Mouse (Mus musculus) embryonic facial prominence, embryonic 11.5 days (tissue): ENCODE data around the gene Prmt8. TPM values are rescaled to one million over a fixed set of nuclear protein-coding genes. Genes with fewer than 3 reads are reported as not detected.

Source experiments
- ATAC-seq: fragments of 200-750 bp; cut with Nextera tagmentation; replicated peaks from 2 replicates; pipeline ENCODE4 v1.8.0; 2017; ENCODE audit warnings: low read depth; ENCODE audit not compliant: insufficient number of reproducible peaks, low FRiP score, low TSS enrichment
- DNase-seq: peaks from one replicate; pipeline ENCODE4 v3.0.0-alpha.2; 2015; ENCODE audit warnings: low spot score
- H3K27ac ChIP-seq: fragments of 300-500 bp; sonication (generic); replicated peaks from 2 replicates; pipeline ENCODE4 v1.5.1; 2014; ENCODE audit warnings: mild to moderate bottlenecking, low read depth, low read length, control low read depth
- H3K27me3 ChIP-seq: fragments of 300-500 bp; sonication (generic); 2 replicates; pipeline ENCODE4 v1.6.1; 2014; ENCODE audit warnings: mild to moderate bottlenecking, low read length, moderate library complexity, mixed read lengths; ENCODE audit not compliant: control insufficient read depth, insufficient read depth
- H3K36me3 ChIP-seq: fragments of 300-500 bp; sonication (generic); replicated peaks from 2 replicates; pipeline ENCODE4 v1.6.1; 2014; ENCODE audit warnings: low read depth, mild to moderate bottlenecking, low read length, moderate library complexity, mixed read lengths; ENCODE audit not compliant: control insufficient read depth, insufficient read depth
- H3K4me1 ChIP-seq: fragments of 300-500 bp; sonication (generic); 2 replicates; pipeline ENCODE4 v1.6.1; 2014; ENCODE audit warnings: low read length, mixed read lengths; ENCODE audit not compliant: control insufficient read depth, insufficient read depth
- H3K4me2 ChIP-seq: fragments of 300-500 bp; sonication (generic); 2 replicates; pipeline ENCODE4 v1.6.1; 2014; ENCODE audit warnings: low read depth, mild to moderate bottlenecking, control low read depth, low read length, moderate library complexity
- H3K4me3 ChIP-seq: fragments of 300-500 bp; sonication (generic); 2 replicates; pipeline ENCODE4 v1.5.1; 2014; ENCODE audit warnings: low read depth, low read length, control low read depth
- H3K9ac ChIP-seq: fragments of 300-500 bp; sonication (generic); replicated peaks from 2 replicates; pipeline ENCODE4 v1.6.1; 2014; ENCODE audit warnings: mild to moderate bottlenecking, control low read depth, low read length
- H3K9me3 ChIP-seq: fragments of 300-500 bp; sonication (generic); replicated peaks from 2 replicates; pipeline ENCODE4 v1.6.1; 2016; ENCODE audit warnings: mild to moderate bottlenecking, low read length, inconsistent platforms, mixed read lengths; ENCODE audit not compliant: control insufficient read depth
- WGBS: fragments of 180-500 bp; shearing (Covaris S2); extraction: QIAGEN DNeasy Blood & Tissue Kit; methylation state at CpG from one replicate; pipeline ENCODE4 v1.1.7; 2014; 5-methylcytosine and 5-hydroxymethylcytosine counted together
- polyA plus RNA-seq: library from polyadenylated mRNA; unstranded; fragments of >200 nt; fragmentation: Nextera tagmentation; extraction: Ambion mirVana; gene quantifications from 2 replicates; pipeline ENCODE4 v1.2.1, GENCODE M21; 2014

The Prmt8 gene
- 4.6 and 5.8 TPM in 2 replicates for polyA plus RNA-seq

GRCm38 (mm10) chr6:127769275-127770156, at the start of gene Prmt8:
Gene Prmt8, minus strand, starts transcription at chr6:127769472.
- 1% methylated on average over 42 of the region's 42 CpGs for WGBS
- Histone ChIP-seq H3K4me1 (peaks cover 3% of the 10 kb centered on the region), H3K9me3 (no peaks in the 10 kb centered on the region), H3K4me2 (peak within 1 kb of the TSS; percentile 93), H3K27me3 (peaks cover 56% of the 10 kb centered on the region), H3K4me3 (peak within 1 kb of the TSS; percentile 46), H3K27ac (no peak within 1 kb of the TSS), H3K9ac (peak within 1 kb of the TSS; percentile 39), H3K36me3 (no peaks in the 10 kb centered on the region)
- ATAC-seq (peak; percentile 49; the same call in 1 of the 2 replicates), DNase-seq (no peak)

DNA sequence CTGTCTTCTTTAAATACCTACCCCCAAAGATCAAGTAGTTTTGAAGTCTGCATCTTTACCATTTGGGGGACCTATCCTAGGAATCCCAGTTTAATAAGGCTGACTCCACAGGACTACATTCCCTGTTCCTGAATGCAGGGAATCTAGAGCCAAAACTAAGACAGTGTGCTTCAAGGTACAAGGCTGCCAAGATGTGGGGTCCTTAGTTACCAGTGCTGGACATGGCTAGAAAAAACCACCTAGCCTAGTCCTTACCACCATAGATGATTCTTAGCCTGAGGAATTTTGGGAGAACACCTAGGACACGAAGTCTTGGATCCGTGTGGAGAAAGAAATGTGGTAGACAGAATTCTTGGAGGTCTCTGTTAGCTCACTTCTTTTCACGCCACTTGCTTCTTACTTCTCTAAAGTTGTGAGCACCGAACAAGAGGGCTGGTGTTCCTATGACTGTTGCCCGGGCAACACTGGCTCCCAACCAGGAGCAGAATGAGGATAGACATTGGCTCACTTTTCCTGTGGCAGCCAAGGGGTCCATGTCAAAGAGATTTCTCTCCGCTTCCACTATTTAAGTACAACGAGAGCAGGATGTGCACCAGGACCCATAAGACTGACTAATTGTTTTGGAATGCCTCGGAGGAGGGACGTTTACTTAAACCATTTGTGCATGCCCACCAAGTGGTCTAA, 33.9 kb upstream of the Prmt8 start:
- WGBS = 66% methylated on average over 9 of the region's 9 CpGs
- no peak overlapping the region for H3K4me3 ChIP-seq
- no peak overlapping the region for H3K4me2 ChIP-seq
- no peak for DNase-seq
- H3K9me3 ChIP-seq = no peaks in the 10 kb centered on the region
- ATAC-seq = no peak
- no peak overlapping the region for H3K9ac ChIP-seq
- no peaks in the 10 kb centered on the region for H3K4me1 ChIP-seq
- no peaks in the 10 kb centered on the region for H3K36me3 ChIP-seq
- no peaks in the 10 kb centered on the region for H3K27me3 ChIP-seq
- H3K27ac ChIP-seq = no peak overlapping the region

GRCm38 (mm10) chr6:127802211-127802610, 32.9 kb upstream of the Prmt8 start:
- H3K9ac ChIP-seq = no peak overlapping the region
- DNase-seq (no peak), ATAC-seq (no peak)
- 56% methylated on average over 12 of the region's 12 CpGs for WGBS
- H3K4me2 ChIP-seq = no peak overlapping the region
- H3K4me3 ChIP-seq = no peak overlapping the region
- no peaks in the 10 kb centered on the region for H3K9me3 ChIP-seq
- H3K27ac ChIP-seq = no peak overlapping the region
- no peaks in the 10 kb centered on the region for H3K36me3 ChIP-seq
- H3K4me1 ChIP-seq = no peaks in the 10 kb centered on the region
- H3K27me3 ChIP-seq = no peaks in the 10 kb centered on the region

GRCm38 (mm10) chr6:127790023-127790422, 20.8 kb upstream of the Prmt8 start:
- Histone ChIP-seq H3K4me2 (no peak overlapping the region), H3K9ac (no peak overlapping the region), H3K9me3 (no peaks in the 10 kb centered on the region), H3K27me3 (no peaks in the 10 kb centered on the region), H3K27ac (no peak overlapping the region), H3K4me3 (no peak overlapping the region), H3K4me1 (no peaks in the 10 kb centered on the region), H3K36me3 (no peaks in the 10 kb centered on the region)
- 77% methylated on average over 13 of the region's 13 CpGs for WGBS
- ATAC-seq (no peak), DNase-seq (no peak)

DNA sequence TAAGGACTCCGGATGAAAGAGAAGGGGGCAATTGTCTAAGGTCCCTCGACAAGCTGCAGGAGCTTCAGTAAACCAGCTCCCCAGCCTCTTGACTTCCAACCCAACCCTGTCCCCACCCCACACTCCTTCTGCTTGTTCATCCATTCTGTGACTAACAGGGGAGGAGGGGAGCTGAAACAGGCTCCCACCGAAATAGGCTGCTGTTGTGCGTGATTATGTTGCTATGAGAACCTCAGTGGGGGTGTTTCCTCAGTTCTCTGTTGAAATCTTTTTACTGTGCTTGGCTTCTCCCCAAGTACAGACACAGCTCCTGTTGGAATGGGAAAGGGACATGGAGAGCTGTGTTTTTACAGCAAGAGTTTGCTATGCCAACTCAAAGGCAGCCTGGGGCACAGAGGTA, 1.5 kb upstream of the Prmt8 start:
- Histone ChIP-seq H3K27me3 (peaks cover 49% of the 10 kb centered on the region), H3K9me3 (no peaks in the 10 kb centered on the region), H3K4me1 (peaks cover 3% of the 10 kb centered on the region), H3K36me3 (no peaks in the 10 kb centered on the region), H3K27ac (no peak overlapping the region), H3K4me2 (no peak overlapping the region), H3K9ac (no peak overlapping the region), H3K4me3 (no peak overlapping the region)
- DNase-seq (no peak), ATAC-seq (no peak)
- WGBS = 42% methylated on average over 4 of the region's 4 CpGs

- DNase-seq (peak; percentile 33), ATAC-seq (no peak)
- Histone ChIP-seq H3K9ac (peak overlapping the region; percentile 39), H3K27ac (no peak overlapping the region), H3K4me2 (peak overlapping the region; percentile 93), H3K4me1 (peaks cover 3% of the 10 kb centered on the region), H3K27me3 (peaks cover 56% of the 10 kb centered on the region), H3K4me3 (peak overlapping the region; percentile 46), H3K36me3 (no peaks in the 10 kb centered on the region), H3K9me3 (no peaks in the 10 kb centered on the region)
- WGBS = under 1% methylated on average over 55 of the region's 64 CpGs
Observed at GRCm38 (mm10) chr6:127768621-127769274, 524 bp downstream of the Prmt8 start.

DNA sequence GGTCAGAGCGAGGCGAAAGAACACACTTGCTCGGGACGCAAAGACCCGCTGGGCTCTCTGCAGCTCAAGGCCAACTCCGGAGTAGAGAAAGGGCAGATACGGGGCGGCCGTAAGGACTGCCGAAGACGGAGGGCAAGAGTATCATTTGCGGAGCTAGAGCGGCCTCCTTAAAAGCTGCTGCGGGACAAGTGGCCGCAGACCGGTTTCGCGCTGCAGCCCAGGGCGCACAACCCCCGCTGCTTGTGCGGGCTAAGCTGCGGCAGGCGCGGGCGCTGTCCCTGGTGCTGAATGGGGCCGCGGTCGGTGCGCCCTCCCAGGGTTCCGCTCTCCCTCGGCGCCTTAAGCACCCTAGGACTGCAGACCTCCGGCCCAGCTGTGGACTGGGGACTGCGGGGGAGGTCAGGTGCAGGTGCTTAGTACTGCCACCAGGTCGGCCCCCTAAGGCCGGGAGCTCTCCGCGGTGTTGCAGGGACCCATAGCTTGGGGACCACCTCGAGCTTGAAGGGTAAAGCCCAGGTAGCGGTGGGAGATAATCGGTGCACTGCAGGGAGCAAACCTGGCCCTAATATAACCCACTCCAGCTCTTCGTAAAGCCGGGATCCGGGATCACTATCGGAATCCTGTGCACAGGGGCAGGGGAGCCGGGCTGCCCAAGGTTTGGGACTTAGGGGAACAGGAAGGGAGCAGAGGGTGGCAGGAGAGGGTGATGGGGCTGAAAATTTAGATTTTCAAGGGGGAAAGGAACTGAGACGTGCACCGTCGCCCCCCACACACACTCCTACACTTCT, 1.4 kb downstream of the Prmt8 start:
- H3K27me3 ChIP-seq = peaks cover 56% of the 10 kb centered on the region

More for the DNA sequence above, 1.4 kb downstream of the Prmt8 start:
- H3K27ac ChIP-seq = no peak overlapping the region
- peak; percentile 87 for DNase-seq
- no peaks in the 10 kb centered on the region for H3K9me3 ChIP-seq
- ATAC-seq = peak; percentile 57
- WGBS = under 1% methylated on average over 49 of the region's 49 CpGs
- H3K4me3 ChIP-seq = peak overlapping the region; percentile 46
- H3K4me1 ChIP-seq = peaks cover 3% of the 10 kb centered on the region
- H3K4me2 ChIP-seq = peak overlapping the region; percentile 93
- H3K9ac ChIP-seq = peak overlapping the region; percentile 13
- H3K36me3 ChIP-seq = no peaks in the 10 kb centered on the region
